Mouse (Mus musculus) thymus, adult 18-20 months (tissue): Measurements from ENCODE around the gene Baz1a.
"Not testable (repeated sequence)": the region's sequence is repeated elsewhere in the genome, so short reads cannot be mapped to it uniquely, and the experiment has no call there.

Experiments
- DNase-seq, 2 experiments: peaks; one replicate each; pipeline ENCODE4 v3.0.0; 2022; ENCODE audit warnings: mixed read lengths in 2 of 2

The Baz1a gene

GRCm38 (mm10) chr12:55007361-55008008 lies 6.7 kb downstream of the Baz1a start:
- no peak for DNase-seq

- no peak for DNase-seq
Measured at GRCm38 (mm10) chr12:55006071-55006470, 8.1 kb downstream of the Baz1a start.

- DNase-seq, result no peak
Measured at GRCm38 (mm10) chr12:55004396-55004795, 9.8 kb downstream of the Baz1a start.

- no peak for DNase-seq
Measured at GRCm38 (mm10) chr12:55003843-55004242, 10.3 kb downstream of the Baz1a start.

DNA sequence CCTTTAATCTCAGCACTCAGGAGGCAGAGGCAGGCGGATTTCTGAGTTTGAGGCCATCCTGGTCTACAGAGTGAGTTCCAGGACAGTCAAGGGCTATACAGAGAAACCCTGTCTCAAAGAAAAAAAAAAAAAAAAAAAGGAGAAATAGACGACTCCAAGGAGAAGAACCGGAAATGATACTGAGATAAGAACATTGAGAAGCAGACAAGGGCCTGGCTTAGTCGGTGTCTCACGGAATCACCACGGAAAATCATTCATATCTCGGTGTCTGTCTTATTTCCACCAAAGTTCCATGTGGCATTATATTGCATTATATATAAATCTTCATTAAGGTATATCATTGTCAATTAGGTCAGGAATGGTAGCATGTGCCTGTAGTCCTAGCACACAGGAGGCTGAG lies 11.6 kb downstream of the Baz1a start:
- not testable (repeated sequence) for DNase-seq

- peak; percentile 65 to 78 for DNase-seq
Measured at GRCm38 (mm10) chr12:54999016-54999690, 15.0 kb downstream of the Baz1a start.

- DNase-seq, result no peak
Measured at GRCm38 (mm10) chr12:54998411-54998810, 15.7 kb downstream of the Baz1a start.

DNA sequence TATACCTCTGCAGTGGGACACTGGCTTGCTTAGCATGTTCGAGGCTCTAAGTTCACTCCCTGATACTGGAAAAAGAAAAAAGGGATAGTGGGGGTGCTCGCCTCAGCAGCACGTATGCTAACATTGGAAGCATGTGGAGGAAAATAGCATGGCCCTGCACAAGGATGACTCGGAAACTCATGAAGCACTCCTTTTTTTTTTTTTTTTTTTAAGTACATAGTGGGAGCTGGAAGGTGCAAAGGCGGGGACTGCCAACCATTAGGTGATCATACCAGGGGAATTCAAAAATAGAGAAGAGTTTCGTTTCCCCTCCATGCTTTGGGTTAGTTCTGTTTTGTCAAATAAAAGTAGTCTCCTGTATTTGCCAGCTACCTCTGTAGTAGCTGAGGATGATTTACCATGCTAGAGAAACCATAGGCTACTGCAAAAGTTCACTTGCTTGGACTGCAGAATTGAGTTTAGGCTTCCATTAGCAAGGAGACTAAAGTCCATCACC lies 17.1 kb downstream of the Baz1a start:
- no peak for DNase-seq

- DNase-seq, result no peak
Measured at GRCm38 (mm10) chr12:54995965-54996364, 18.2 kb downstream of the Baz1a start.

GRCm38 (mm10) chr12:54994418-54994817 lies 19.7 kb downstream of the Baz1a start:
- no peak for DNase-seq

DNA sequence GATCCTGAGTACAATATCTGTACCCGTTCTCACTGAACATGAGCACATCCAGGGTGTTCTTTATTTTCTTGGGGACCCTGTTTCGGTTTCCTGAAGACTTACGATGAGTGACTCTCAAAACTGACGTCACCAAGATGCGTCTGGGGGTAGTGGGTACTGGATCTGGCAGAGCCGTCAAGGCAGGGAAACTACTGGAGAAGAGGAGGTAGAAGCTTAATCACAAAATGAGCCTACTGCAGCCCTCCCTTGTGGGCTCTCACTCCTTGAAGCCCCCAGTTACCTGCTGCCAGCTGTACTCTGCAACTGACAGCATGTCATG lies 20.1 kb downstream of the Baz1a start:
- DNase-seq, result no peak

- DNase-seq, result no peak
Measured at GRCm38 (mm10) chr12:54993246-54994067, 20.7 kb downstream of the Baz1a start.

GRCm38 (mm10) chr12:54992814-54993213 lies 21.3 kb downstream of the Baz1a start:
- no peak for DNase-seq

GRCm38 (mm10) chr12:54988323-54988850 lies 25.8 kb downstream of the Baz1a start:
- no peak for DNase-seq

DNA sequence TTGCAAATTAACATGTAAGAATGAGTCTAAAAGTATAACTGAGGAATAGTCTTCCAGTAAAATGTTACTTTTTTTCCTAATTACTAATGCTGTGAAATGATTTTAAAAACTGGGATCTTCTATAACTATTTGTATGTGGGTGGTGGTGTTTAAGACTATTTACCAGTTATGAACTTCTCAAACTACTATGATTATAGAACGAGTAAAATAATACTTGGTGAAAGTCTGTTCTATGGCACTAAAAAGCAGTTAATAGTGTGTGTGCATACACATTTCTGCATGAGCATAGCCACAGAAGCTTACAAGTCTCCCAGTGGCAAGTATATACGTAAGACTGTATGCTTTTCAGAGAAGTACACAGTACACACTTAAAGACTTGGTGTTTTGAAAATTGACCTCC lies 27.0 kb downstream of the Baz1a start:
- DNase-seq, result no peak

DNA sequence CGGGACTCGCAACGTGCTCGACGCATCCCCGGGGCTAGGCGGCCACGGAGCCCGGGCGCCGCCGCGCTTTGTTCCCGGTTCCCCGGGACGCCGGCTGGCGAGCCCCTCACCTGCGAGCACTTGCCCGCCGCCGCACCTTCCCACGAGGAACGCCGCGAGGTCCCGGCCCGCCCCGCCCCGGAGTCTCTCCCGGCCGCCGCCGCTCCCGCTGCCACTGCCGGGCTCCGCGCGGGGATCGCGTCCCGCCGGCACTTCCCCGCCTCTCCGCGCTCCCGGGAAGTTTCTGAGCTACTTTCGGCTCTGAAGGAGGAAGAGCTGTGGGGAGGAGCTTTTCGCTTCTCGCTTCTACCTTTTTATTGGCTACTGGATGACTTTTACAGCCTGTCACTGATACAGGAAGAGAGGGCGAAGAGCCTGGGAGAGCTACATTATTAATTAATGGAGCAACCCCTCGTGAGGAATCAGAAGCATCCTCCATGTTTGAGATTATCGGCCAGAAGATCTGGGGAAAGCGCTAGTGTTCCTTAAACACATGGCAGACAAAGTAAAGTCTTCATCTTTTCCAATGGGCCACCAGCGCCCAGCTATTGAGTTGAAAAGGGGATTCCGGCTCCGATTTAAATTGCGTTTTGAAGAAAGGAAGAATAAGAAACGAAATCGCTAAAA lies 28.0 kb downstream of the Baz1a start, which contains the start of gene Gm20403:
Gene Gm20403, minus strand, starts transcription at position 478 of the 666 bp plus-strand sequence.
- DNase-seq, result peak; percentile 41 to 47

- peak; percentile 36 to 57 for DNase-seq
Measured at GRCm38 (mm10) chr12:54985257-54986051, 28.7 kb downstream of the Baz1a start.

- peak; percentile 59 to 60 for DNase-seq
Measured at GRCm38 (mm10) chr12:54984701-54985256, 29.4 kb downstream of the Baz1a start.

DNA sequence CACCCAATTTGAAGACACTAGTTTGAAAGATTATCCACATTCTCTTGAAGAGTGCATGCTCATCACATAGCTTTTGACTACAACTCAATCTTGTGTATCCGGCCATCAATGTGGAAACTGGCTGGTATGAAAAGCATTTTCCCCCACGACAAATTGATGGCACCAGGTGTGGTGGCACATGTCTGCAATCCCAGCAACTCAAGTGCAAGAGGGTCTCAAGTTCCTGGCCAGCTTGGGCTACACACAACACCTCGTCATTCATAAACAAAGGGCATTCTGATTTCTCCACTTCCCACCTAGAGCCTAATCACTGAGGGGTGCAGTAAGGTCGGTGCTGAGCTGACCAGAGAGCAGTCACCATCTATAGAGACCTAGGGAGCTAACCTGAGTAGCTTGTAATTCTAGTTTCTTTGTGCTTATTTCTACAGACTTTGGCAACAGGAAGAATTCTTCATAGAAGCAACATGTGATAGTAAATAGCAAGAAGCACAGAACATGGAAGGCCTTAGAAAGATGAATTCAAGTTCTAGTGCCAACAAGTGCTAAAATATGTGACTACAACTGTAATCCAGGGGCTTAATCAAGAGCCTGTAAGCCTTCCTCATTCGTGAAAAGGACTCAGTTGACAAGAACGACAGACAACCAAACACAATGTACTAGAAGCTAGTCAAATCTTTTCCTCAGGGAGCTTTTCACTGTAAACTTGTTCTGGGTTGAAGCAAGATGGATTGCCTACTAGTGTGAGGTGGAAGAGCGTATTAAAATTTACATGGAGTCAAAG lies 31.0 kb downstream of the Baz1a start:
- DNase-seq, result no peak

- DNase-seq, result no peak
Measured at GRCm38 (mm10) chr12:54981962-54982361, 32.2 kb downstream of the Baz1a start.

DNA sequence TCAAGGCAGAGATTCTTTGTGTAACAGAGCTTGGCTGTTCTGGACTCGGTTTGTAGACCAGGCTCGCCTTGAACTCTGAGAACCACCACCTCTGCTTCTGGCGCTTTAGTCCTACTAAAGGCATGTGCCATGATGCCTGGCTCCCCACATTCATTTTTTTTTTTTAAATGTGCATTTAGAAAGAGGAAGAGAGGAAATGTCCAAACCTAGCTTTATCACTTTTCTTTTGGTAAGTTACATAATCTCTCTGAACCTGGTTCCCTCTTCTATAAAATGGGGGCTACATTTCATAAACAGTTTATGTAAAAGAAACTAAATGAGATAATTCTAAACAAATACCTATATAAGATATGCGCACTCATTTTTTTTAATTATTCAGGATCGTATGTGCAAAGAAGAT lies 33.2 kb downstream of the Baz1a start:
- DNase-seq, result no peak
